Mouse (Mus musculus) lung, postnatal 36 days (tissue): Measurements from ENCODE around the gene Rhoh.

ENCODE experiments used
- DNase-seq: peaks from one replicate; pipeline ENCODE4 v3.0.0; 2022; ENCODE audit warnings: mixed read lengths

Rhoh gene

DNA sequence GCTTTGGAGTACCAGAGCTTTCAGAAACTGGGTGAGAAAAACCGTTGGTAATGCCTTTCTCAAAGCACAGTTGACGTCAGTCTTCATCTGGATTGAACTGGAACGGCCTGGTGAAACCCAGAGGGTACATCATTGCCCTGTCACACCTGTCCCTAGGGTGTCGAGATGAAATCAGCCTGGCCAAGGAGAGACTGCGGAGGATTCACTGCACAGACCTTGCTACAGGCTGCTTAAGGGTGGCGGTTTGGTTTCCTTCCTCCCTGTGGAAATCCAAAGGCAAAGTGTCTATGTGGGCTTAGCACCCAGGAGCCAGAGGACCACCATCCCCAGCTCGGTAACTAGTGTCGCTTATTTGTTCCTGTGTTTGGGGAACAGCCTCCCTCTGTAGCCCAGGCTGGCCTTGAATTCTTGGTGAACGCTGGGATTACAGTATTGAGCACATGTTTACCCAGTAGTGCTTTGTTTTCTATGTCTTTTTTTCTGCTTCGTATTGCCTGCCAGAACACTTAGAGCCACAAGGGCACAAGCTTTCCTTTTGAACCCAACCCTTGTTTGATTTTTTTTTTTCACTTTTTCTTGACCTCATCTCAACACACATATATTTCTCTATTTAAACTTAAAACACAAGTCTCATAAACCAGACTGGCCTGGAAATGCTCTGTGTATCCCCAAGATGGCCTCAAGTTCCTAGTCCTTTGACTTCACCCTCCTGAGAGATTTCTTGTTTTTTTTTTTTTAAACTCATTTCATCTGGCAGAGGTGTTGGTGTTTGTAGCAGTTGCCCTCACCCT is at the start of gene Rhoh:
Gene Rhoh (plus strand): TSS at position 60 of the 791 bp plus-strand sequence.
- no peak for DNase-seq

DNA sequence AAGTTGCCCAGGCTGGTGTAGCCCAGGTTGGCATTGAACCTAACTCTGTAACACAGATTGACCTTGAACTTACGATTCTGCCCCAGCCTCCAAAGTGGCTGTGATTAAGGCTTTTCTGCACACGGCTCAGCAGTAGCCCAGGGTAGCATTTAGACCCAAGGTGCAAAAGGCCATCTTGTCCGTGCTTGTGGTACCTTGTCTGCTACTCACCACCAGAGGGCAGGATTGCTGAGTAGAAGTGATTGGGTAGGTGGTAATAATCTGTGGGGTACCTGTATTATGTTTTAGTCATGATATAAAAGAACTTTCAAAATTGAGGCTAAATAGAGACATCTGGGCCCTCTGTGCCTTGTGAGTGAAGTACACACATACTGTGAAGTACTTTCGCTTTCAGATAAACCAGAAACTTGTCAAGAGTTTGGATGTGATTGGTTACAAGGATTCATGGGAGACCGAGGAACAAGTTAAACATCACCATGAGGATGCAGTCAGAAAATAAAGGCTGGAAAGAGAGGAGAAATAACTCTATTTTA is 37.3 kb upstream of the Rhoh start:
- DNase-seq: peak; percentile 74

DNA sequence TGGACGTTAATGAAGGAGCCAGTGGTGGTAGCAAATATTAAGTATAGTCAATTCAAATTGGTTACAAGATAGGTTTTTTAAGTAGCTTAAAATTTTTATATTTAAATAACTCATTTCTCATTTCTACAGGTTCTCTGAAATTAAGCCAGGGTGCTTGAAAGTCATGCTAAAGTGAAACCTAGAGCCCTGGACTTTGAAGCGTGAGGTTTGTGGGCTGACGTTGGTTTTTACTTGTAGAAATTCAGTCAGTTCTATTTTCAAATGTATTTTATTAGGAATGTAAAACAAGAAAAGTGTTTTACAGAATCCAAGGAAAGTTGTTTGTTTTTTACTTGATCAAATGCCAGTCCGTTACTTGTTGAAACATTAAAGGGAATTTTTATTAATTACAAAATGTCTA is 34.5 kb upstream of the Rhoh start:
- DNase-seq: no peak

DNA sequence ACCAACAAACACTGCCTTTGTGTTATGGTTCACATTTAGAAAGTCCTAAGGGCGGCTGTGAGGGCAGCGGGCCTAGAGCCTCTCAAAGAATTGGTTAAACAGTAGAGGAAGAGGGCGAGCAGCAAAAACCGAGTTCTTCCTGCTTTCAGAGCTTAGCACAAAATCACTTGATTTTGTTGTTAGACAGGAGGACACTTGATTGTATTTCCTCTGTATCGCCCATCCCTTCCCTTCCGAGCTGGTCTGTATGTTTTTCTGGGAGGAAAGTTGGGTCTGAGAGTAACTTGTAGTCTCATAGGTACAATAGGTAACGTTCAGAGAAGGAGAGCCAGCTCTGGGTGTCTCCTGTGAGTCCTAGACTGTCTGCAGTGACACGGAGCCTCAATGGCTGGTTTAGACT is 33.9 kb upstream of the Rhoh start:
- no peak for DNase-seq

DNA sequence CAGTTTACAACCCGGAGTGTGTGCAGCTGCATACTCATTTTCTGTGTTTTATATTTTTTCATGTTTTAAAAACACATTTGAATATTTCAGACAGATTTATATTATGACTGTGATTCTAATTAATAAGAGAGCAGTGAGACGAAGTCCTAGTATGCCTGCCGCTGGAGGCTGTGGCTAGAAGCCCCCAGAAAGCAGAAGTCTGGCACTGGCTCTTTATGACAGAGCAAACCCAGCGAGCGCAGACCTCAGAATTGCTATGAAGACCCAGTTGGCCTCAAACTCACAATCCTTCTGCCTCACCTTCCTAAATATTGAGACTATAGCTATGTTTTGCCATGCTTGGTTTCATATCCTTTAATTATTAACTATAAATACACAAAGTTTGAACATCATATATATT is 32.8 kb upstream of the Rhoh start:
- DNase-seq: no peak

DNA sequence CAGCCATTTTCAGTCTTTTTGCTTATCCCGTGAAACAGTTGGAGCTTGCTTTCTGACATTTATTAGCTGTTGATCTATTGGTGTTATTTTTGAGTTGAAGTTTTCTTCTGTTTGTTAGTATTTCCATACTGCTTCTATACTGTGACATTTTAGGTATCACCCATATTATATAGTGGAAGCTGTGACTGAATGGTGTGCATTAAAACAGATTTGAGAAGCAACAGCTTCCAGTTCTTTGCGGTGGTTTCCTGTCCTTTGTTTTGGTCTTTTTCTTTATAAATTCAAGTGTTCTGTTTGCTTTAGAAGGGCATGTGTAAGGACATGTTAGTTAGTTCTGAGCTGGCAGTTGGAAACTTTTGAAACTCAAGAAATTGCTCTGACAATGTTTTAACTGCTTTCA is 32.0 kb upstream of the Rhoh start:
- no peak for DNase-seq

DNA sequence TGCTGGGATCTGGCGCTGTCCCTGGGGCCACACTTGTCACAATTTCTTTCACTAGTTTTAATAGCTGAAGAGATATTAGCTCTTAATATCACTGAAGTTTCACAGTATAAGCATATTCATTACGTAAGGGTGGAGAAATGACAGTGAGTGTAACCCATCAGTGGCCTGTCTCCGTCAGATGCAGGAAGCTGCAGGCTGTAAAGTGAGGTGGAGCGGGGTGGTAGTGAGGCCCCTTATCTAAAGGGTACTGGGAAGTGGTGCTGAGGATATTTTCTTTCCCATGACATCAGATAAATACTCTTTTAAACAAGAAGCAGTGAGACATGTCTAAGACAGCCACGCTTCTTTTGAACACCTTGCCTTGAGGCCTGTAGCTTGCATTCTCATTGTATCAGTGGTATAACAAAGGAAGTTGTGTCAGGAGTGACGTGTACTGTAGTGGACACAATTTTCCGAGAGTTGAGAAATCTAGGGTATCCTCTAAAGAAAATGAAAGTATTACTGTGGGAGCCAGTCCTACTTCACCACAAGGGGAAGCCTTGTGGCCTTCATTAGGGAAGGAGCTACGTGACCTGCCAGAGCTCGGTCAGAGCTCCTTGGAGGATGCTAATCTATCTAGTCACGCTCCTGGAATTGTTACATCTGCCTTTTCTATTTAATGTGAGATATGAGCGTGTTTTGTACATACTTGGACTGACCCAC is 28.9 kb upstream of the Rhoh start:
- DNase-seq: peak; percentile 15

DNA sequence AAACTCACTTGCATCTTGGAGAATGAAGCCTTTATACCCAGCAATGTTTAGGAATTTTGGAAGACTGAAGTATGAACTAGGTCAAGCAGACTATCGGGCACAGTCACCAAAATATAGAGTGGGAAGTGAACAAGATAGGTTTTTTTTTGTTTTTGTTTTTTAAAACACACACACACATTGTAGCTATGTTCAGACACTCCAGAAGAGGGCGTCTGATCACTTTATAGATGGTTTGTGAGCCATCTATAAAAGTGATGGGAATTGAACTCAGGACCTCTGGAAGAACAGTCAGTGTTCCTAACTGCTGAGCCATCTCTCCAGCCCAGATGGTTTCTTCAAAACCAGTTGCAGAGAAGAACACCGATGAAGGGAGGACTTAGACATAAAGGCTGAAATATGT is 27.9 kb upstream of the Rhoh start:
- no peak for DNase-seq

DNA sequence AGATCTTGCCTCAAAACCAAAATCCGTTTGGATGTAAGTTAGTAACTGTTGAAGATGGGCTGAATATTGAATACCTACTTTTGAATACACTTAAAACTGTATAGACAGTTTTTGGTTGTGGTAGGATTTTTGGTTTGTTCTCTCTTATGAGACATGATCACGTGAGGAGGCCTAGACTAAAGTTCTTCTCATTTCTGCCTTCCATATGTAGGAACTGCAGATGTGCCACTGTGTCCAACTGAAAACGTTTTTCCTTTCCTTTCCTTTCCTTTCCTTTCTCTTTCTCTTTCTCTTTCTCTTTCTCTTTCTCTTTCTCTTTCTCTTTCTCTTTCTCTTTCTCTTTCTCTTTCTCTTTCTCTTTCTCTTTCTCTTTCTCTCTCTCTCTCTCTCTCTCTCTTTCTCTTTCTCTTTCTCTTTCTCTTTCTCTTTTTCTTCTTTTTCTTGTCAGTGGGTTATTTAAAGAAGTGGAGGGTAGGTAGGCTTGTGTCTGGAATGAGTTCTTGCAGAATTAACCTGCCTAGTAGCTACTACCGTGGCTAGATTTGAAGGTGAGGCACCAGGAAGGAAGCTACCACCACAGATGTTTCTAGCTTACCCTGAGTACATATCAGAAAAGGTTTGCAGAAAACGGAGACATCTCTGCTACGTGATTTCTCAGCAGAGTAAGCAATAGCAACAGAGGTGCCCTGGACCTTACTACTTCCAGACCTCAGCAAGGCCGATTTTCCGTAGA is 27.1 kb upstream of the Rhoh start:
- no peak for DNase-seq

DNA sequence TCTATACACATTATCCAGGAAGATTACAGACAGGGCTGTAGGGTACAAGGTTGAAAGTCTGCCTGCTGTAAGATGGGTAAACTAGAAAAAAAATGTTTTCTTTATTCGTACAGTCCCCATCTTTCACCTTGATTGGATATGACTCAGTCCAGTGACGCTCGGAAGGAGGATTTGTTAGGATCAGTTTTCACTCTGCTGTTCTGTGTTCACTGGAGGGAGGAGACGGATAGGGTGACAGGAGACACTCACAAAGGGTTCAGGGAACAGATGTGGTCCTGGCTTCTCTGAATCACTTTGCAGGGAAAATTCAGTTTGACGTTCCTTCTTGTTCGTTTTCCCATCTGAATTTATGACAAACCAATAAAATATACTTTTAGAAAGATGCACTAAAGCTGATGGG is 23.0 kb upstream of the Rhoh start:
- DNase-seq: no peak

DNA sequence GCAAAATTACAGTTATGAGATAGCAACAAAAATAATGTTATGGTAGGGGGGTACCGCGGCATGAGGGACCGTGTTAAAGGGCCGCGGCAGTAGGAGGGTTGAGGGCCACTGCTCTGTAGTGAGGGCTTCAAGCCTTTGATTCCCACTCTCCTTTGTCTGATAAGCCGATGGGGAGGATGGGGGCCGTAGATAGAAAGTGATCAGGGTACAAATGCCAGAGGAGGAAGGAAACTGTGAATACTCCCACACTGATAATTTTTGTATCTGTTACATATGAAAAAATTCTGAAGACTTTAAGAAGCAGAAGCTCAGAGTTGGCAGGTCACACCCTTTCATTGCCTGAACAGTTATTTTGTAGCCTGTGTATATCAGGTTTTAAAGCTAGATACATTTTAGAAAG is 18.1 kb upstream of the Rhoh start:
- no peak for DNase-seq

DNA sequence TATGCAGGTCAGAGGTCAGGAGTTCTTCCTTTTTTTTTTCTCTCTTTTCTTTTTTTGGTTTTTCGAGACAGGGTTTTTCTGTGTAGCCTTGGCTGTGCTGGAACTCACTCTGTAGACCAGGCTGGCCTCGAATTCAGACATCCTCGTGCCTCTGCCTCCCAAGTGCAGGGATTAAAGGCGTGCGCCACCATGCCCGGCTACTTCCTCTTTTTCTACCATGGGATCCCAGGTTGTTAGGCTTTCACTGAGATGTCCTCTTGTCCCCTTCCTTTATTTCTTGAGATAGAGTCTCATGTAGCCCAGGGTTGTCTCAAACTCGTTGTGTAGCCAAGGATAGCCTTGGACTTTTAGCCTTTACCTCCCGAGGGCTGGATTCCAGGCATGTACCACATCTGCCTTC is 14.5 kb upstream of the Rhoh start:
- no peak for DNase-seq

DNA sequence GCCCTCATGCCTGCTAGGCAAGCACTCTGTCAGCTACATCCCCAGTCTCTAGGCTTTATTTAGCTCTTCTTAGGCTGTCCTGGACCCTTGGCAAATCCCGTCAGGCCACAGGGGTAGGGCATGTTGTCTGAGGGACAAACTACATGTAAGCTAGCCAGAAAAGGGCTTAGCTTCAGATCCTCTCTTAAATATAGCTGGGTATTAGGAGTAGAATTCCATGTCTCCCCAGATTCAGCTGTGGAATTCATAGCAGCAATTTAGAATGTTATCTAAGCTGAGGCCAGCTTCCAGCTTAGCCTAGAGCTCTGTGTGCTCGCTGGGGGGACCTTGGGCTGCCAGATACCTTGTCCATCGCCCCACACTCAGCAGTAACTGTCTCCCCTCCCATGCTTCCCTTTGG is 14.1 kb upstream of the Rhoh start:
- DNase-seq: no peak

DNA sequence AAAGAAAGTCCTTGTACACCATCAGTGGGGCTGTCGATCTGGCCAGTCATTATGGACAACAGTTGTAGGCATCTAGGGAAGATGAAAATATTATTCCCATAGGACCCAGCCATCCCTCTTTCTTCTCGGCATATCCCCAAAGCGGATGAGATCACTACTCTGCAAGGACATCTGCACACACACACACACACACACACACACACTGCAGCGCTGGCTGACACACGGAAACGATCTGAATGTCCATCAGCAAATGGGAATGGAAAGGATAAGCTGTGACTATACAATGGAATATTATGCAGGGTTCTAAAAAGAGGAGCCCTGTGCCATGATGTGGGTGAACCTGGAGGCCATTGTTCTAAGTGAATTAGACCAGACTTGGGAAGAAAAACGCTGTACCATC is 13.4 kb upstream of the Rhoh start:
- DNase-seq: no peak

DNA sequence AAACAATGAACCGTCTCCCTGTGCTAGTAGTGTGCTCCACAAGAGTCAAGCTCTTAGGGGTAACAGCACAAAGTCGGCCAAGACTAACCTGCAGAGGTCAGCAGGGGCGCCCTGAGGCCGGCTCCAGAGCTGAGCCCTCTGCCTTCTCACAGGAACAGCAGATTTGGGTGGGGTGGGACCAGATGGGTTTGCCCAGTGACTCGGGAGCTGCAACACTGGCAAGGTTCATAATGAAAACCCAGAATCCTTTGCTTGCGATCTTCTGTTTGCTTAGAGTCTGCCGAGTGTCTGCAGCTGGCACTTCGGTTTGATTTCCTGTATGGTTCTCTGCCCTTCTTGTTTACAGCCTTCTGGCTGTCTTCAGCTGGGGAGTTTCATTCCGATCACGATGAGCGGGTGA is 10.2 kb upstream of the Rhoh start:
- peak; percentile 38 for DNase-seq

DNA sequence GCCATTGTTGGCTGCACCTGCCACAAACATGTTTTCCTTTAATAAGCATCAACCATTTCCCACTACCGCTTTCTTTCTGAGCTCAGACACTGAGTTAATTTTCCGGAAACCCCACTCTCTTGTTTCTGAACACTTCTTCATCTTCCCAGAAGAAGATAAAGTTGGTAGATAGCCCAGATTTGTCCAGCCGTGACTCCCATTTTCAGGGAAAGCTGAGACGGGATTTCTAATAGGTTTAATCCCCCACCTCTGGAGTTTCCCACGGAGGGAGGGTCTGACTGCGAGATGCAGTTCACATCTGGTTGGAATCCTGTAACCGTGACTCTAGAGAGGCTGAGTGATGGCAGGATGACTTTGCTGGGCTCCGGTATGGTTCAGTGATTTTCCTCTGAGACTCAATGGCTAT is 6.2 kb upstream of the Rhoh start:
- DNase-seq: no peak

DNA sequence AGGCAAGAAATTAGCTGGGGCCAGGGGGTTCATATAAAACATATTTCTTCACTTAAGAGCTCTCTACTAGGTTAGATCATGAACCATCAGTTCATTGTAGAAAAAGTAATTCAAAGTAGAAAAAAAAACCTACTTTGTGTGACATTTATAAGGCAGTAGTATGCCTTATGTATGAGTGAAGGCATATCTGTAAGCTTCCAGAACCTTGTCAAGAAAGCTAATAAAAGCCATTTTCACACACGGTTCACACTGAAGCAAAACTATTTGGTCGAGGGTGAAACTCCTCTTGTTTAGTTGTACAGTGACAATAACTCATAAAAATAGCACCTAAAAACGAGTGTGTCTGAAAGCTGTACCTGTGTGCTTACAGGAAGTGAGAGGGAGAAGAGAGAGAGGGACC is 5.4 kb upstream of the Rhoh start:
- no peak for DNase-seq

DNA sequence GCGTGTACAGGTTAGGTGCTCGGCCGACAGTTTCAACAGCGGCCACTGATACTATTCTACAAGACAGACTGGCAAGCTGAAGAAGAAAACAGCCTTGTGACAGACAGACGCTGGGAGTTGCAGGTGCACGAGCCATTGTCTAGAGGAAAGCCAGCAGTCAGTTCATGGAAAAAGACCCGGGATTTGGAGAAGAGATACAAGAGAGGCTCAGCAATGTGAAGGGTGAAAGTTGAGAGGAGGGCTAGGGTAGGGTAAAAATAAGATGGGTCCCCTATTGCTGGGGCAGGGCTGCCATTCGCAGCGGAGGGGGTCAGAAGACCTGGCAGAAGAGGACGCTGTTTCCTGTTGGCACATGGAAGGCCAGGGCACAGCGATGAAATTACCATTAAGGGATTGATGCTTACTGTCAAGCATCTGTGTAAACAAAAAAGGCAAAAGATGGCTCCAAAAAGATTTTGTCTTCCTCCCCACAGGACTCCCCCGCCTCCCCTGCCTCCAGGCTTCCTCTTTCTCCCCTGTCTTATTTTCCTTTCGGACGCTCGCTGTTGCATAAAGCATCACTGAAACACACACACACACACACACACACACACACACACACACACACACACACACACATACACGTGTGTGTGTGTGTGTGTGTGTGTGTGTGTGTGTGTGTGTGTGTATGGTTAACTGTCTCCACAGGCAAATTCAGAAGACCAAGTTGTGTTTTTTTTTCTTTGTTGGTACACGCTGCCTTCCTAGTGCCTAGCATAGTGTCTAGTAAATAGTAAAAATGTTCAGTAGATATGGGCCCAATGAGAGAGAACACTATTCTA is 4.2 kb upstream of the Rhoh start:
- no peak for DNase-seq

DNA sequence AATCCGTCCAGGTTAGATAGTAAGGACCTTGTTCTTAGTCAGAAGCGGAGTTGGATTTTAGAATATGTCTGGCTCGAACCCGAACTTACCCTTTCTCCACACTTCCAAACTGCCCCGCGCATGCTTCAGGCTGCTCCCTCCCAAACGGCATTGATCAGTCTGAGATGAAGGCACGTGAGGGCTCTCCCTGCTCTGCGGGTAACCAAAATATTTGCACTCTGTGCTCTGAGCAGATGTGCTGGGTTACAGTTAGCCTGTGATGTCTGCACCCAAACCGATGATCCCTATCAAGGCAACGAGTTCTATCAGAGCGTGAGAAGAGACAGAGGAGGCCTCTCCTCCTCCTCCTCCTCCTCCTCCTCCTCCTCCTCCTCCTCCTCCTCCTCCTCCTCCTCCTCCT is 3.1 kb upstream of the Rhoh start:
- DNase-seq: no peak

DNA sequence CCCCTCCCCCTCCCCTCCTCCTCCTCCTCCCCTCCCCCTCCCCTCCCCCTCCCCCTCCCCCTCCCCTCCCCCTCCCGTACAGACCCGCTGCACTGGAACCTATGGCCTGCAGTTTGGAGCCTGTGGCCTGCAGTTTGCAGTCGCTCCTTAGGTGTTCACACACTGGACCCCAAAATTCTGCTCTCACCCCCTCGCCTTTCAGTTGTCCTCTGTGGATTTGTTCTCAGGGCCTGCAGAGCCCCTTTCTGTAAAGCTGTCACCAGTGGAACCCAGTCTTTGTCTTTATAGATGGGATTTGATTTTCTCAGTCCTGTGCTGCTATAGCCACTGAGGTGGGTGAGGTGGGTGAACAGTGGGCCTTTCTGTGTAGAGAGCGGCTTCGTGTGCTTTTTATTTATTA is 2.7 kb upstream of the Rhoh start:
- no peak for DNase-seq

DNA sequence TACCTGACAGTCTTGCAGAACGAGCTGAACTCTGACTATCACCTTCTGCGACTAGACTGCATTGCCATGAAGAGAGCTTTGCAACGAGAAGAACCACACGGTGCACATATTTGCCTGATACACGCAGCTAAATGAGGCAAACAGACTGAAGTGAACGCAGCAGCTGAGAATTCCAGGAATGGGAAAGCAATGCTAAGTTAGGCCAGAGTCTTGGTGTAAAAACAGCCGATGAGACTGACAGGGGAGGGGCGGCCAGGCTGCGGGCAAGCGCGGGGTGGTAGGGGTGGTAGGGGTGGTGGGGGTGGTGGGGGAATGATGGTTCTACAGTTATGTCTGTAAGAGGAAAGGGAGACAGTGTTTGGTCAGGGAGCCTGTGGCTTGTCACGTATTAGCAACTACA is 2.1 kb upstream of the Rhoh start:
- DNase-seq: peak; percentile 27

DNA sequence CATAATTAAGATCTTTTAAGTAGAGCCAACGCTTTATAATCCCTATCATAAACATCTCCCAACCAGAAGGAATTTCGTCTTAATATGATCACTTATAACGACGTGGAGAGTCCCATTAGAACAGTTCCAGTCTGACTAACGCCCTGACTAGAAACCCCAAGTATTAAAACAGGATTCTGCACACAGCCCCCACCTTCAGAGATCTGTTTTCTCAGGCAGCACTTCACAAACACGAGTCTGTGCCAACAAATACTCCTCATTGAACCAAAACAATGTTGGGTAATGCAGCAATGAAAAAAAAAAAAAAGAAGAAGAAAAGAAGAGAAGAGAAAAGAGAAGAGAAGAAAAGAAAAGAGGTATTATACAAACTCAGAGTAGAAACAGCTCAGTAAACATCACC is 1.6 kb upstream of the Rhoh start:
- DNase-seq: no peak
